Mouse (Mus musculus) liver, embryonic 14.5 days (tissue): Measurements from ENCODE around the gene Ctf1. TPM values are rescaled to one million over a fixed set of nuclear protein-coding genes. Genes with fewer than 3 reads are reported as not detected.

ENCODE experiments used
- ATAC-seq: fragments of 200-750 bp; cut with Nextera tagmentation; 2 replicates; pipeline ENCODE4 v1.8.0; 2017; ENCODE audit warnings: moderate number of reproducible peaks, mild to moderate bottlenecking, moderate library complexity; ENCODE audit not compliant: insufficient read depth
- DNase-seq, 3 experiments: peaks; one replicate each; pipeline ENCODE4 v3.0.0-alpha.2; 2012 to 2013; ENCODE audit warnings: low read depth in 3 of 3, low spot score in 3 of 3
- H3K27ac ChIP-seq: fragments of 300-500 bp; sonication (generic); 2 replicates; pipeline ENCODE4 v1.5.1; 2014; ENCODE audit warnings: moderate library complexity, mild to moderate bottlenecking, control low read depth, inconsistent platforms
- H3K27me3 ChIP-seq: fragments of 300-500 bp; sonication (generic); 2 replicates; pipeline ENCODE4 v1.6.1; 2014; ENCODE audit warnings: mild to moderate bottlenecking, low read length, moderate library complexity; ENCODE audit not compliant: control insufficient read depth, insufficient read depth
- H3K36me3 ChIP-seq: fragments of 300-500 bp; sonication (generic); replicated peaks from 2 replicates; pipeline ENCODE4 v1.6.1; 2014; ENCODE audit warnings: low read depth; ENCODE audit not compliant: control insufficient read depth, insufficient read depth
- H3K4me1 ChIP-seq, 2 experiments: fragments of 200-500 bp in 1 of 2; fragments of 300-500 bp in 1 of 2; sonication (generic) in 1 of 2; replicated peaks; 2 replicates each; pipeline ENCODE4 v1.6.1; 2012 to 2014; ENCODE audit warnings: antibody characterized with exemption in 1 of 2, inconsistent platforms in 1 of 2, low read length in 1 of 2; ENCODE audit not compliant: control insufficient read depth in 2 of 2, insufficient read depth in 2 of 2
- H3K4me2 ChIP-seq: fragments of 300-500 bp; sonication (generic); 2 replicates; pipeline ENCODE4 v1.6.1; 2014; ENCODE audit warnings: low read depth, mild to moderate bottlenecking, control low read depth, moderate library complexity
- H3K4me3 ChIP-seq, 2 experiments: fragments of 200-500 bp in 1 of 2; fragments of 300-500 bp in 1 of 2; sonication (generic) in 1 of 2; 2 replicates each; pipeline ENCODE4 v1.5.1; 2012 to 2014; ENCODE audit warnings: low read depth in 2 of 2, low read length in 2 of 2, mild to moderate bottlenecking in 2 of 2, control low read depth in 1 of 2, inconsistent platforms in 1 of 2, moderate library complexity in 1 of 2; ENCODE audit not compliant: insufficient read depth in 1 of 2
- H3K9ac ChIP-seq: fragments of 300-500 bp; sonication (generic); replicated peaks from 2 replicates; pipeline ENCODE4 v1.6.1; 2014; ENCODE audit warnings: mild to moderate bottlenecking, control low read depth, moderate library complexity
- H3K9me3 ChIP-seq: fragments of 300-500 bp; sonication (generic); 2 replicates; pipeline ENCODE4 v1.6.1; 2016; ENCODE audit warnings: low read length, mixed read lengths; ENCODE audit not compliant: control insufficient read depth
- CTCF ChIP-seq: IDR thresholded peaks from 2 replicates; pipeline ENCODE4 v1.5.1; 2016; ENCODE audit warnings: antibody characterized with exemption, low read depth, control low read depth
- EP300 ChIP-seq: IDR thresholded peaks from 2 replicates; pipeline ENCODE4 v1.6.1; 2016; ENCODE audit warnings: antibody characterized with exemption, low read depth
- WGBS: fragments of 180-500 bp; shearing (Covaris S2); extraction: QIAGEN DNeasy Blood & Tissue Kit; methylation state at CpG from one replicate; pipeline ENCODE4 v1.1.7; 2014; ENCODE audit not compliant: insufficient replicate concordance; 5-methylcytosine and 5-hydroxymethylcytosine counted together
- polyA plus RNA-seq, 2 experiments: library from polyadenylated mRNA; depleted of rRNA in 1 of 2; stranded (reverse) in 1 of 2; unstranded in 1 of 2; fragments of >200 nt; fragmentation: Nextera tagmentation in 1 of 2; extraction: Ambion mirVana in 1 of 2; gene quantifications; 2 replicates each; pipeline versions ENCODE4 v1.2.1 to v1.2.3; 2012 to 2014

Gene Ctf1
- polyA plus RNA-seq, 2 experiments = 1.7 to 2.6 TPM

DNA sequence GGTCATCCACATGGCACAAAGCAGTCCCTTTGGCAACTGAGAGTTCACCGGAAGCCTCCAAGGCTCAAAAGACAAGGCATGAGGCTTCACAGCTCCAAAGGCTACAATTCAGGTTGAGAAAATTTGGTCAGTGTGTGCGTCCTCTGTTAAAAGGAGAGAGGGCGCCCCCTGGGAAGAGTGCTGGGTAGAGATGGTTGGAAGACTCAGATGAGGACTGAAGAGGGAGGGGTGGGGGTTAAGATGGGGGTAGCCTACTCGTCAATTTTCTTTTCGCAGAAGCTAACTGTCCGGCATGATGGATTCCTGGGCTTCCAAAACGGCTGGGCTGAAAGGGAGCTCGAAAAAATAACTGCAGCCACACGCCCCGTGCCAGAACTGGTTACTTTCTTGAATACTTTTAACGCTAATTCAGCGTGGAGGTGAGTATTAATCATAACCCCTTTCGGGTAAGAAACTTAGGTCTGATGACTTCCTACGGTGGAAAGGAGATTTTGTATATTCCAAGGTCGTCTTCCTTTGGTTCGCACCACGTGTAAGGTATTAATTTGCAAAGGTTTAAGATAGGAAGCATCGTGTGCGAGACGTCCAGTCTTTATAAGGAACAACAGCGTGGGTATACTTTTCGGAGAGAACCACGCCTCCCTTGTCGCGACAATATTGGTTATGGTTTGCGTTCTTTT is 32.0 kb downstream of the Ctf1 start, which contains the start of gene Fbxl19:
Gene Fbxl19 (plus strand): TSS at position 178 of the 680 bp plus-strand sequence.
- Histone ChIP-seq H3K4me2 (peak within 1 kb of the TSS; percentile 92), H3K27me3 (no peaks in the 10 kb centered on the region), H3K9ac (peak within 1 kb of the TSS; percentile 83), H3K9me3 (no peaks in the 10 kb centered on the region), H3K4me3 (peak within 1 kb of the TSS; percentile 75 to 87), H3K36me3 (no peaks in the 10 kb centered on the region), H3K4me1 (peaks cover 0 to 7% of the 10 kb centered on the region in 2 experiments; a peak in 3 of 4 replicates), H3K27ac (peak within 1 kb of the TSS; percentile 78)
- WGBS = under 1% methylated on average over 26 of the region's 26 CpGs
- peak in 2 of 3 experiments; percentile 47 to 57 for DNase-seq
- TF ChIP-seq CTCF = peak; percentile 71
- TF ChIP-seq EP300 = no peak
- ATAC-seq = no peak

DNA sequence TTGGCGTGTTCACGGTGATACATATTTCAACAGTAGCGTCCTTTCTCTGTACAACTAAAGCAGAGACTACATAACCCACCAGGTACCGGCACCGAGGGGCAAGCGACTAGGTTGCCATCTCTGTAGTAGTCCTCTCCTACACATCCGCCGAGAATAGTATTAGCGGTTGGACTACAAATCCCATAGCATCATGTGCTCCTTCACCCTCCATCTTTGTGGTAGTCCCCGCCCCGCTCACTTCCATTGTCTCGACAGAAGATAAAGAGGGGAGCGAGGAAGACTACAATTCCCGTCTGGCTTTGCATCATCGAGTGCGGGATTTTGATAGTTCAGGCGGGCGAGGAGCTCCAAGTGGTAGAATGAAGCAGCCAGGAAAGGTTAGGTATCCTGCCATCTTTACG is 32.7 kb downstream of the Ctf1 start:
- TF ChIP-seq CTCF (no peak), EP300 (no peak)
- DNase-seq (peak; percentile 79 to 89 (median 85)), ATAC-seq (peak; percentile 80)
- peak overlapping the region; percentile 92 for H3K4me2 ChIP-seq
- H3K4me3 ChIP-seq = peak overlapping the region; percentile 75 to 87
- H3K36me3 ChIP-seq = no peaks in the 10 kb centered on the region
- H3K4me1 ChIP-seq = peaks cover 0 to 7% of the 10 kb centered on the region in 2 experiments; a peak in 3 of 4 replicates
- no peaks in the 10 kb centered on the region for H3K9me3 ChIP-seq
- under 1% methylated on average over 19 of the region's 19 CpGs for WGBS
- H3K27me3 ChIP-seq = no peaks in the 10 kb centered on the region
- H3K9ac ChIP-seq = peak overlapping the region; percentile 83
- peak overlapping the region; percentile 78 for H3K27ac ChIP-seq

GRCm38 (mm10) chr7:127745652-127746493 is 33.3 kb downstream of the Ctf1 start:
- Histone ChIP-seq H3K27ac (peak overlapping the region; percentile 78), H3K4me1 (peaks cover 0 to 7% of the 10 kb centered on the region in 2 experiments; a peak in 3 of 4 replicates), H3K36me3 (no peaks in the 10 kb centered on the region), H3K4me2 (peak overlapping the region; percentile 92), H3K27me3 (no peaks in the 10 kb centered on the region), H3K9ac (peak overlapping the region; percentile 83), H3K9me3 (no peaks in the 10 kb centered on the region), H3K4me3 (peak overlapping the region; percentile 75 to 87)
- under 1% methylated on average over 39 of the region's 39 CpGs for WGBS
- TF ChIP-seq CTCF (no peak), EP300 (no peak)
- ATAC-seq = peak; percentile 73
- peak; percentile 61 to 76 (median 72) for DNase-seq

GRCm38 (mm10) chr7:127746494-127747491 is 34.3 kb downstream of the Ctf1 start:
- 2% methylated on average over 42 of the region's 62 CpGs for WGBS
- ATAC-seq = no peak
- peak overlapping the region; percentile 92 for H3K4me2 ChIP-seq
- no peak for TF ChIP-seq CTCF
- no peak for TF ChIP-seq EP300
- DNase-seq = no peak
- H3K9me3 ChIP-seq = no peaks in the 10 kb centered on the region
- H3K4me3 ChIP-seq = peak overlapping the region; percentile 75 to 87
- H3K27ac ChIP-seq = no peak overlapping the region
- H3K36me3 ChIP-seq = no peaks in the 10 kb centered on the region
- peak overlapping the region; percentile 47 for H3K9ac ChIP-seq
- H3K27me3 ChIP-seq = no peaks in the 10 kb centered on the region
- H3K4me1 ChIP-seq = peaks cover 0 to 7% of the 10 kb centered on the region in 2 experiments; a peak in 3 of 4 replicates
